Mouse (Mus musculus) spleen, adult 2 months (tissue): Measurements from ENCODE around the gene Utp15. TPM values are rescaled to one million over a fixed set of nuclear protein-coding genes. Genes with fewer than 3 reads are reported as not detected.

Experiments
- DNase-seq, 2 experiments: peaks; one replicate each; pipeline versions ENCODE4 v3.0.0 to v3.0.0-alpha.2; 2012 to 2021; ENCODE audit warnings: low spot score in 2 of 2, low read depth in 1 of 2
- H3K27ac ChIP-seq: fragments of 200-500 bp; 2 replicates; pipeline ENCODE4 v1.5.1; 2012; ENCODE audit warnings: low read length, inconsistent platforms; ENCODE audit not compliant: insufficient read depth
- H3K27me3 ChIP-seq: fragments of 200-500 bp; 2 replicates; pipeline ENCODE4 v1.6.1; 2012; ENCODE audit warnings: mild to moderate bottlenecking, moderate library complexity, low read length, inconsistent platforms; ENCODE audit not compliant: control insufficient read depth, insufficient read depth
- H3K36me3 ChIP-seq: fragments of 200-500 bp; 2 replicates; pipeline ENCODE4 v1.6.1; 2012; ENCODE audit warnings: mild to moderate bottlenecking, low read length, inconsistent platforms; ENCODE audit not compliant: control insufficient read depth, insufficient read depth
- H3K4me1 ChIP-seq: fragments of 200-500 bp; 2 replicates; pipeline ENCODE4 v1.6.1; 2011; ENCODE audit warnings: inconsistent platforms; ENCODE audit not compliant: control insufficient read depth, insufficient read depth, insufficient read length
- H3K4me3 ChIP-seq: fragments of 200-500 bp; 2 replicates; pipeline ENCODE4 v1.5.1; 2011; ENCODE audit warnings: mild to moderate bottlenecking, inconsistent platforms; ENCODE audit not compliant: insufficient read depth, insufficient read length; ENCODE audit errors: extremely low read depth
- CTCF ChIP-seq: fragments of 200-500 bp; IDR thresholded peaks from 2 replicates; pipeline ENCODE4 v1.5.1; 2011; ENCODE audit warnings: mild to moderate bottlenecking, inconsistent platforms; ENCODE audit not compliant: insufficient read depth, insufficient read length, insufficient replicate concordance; ENCODE audit errors: extremely low read depth
- POLR2A ChIP-seq: fragments of 200-500 bp; IDR thresholded peaks from 2 replicates; pipeline ENCODE4 v1.6.1; 2011; ENCODE audit warnings: low read depth, low read length, inconsistent platforms
- WGBS: fragments of 180-500 bp; shearing (Covaris S2); methylation state at CpG from one replicate; pipeline ENCODE4 v1.1.7; 2018; 5-methylcytosine and 5-hydroxymethylcytosine counted together
- polyA plus RNA-seq: library from polyadenylated mRNA; depleted of rRNA; stranded (reverse); fragments of >200 nt; gene quantifications from 2 replicates; pipeline ENCODE4 v1.2.3, GENCODE M21; 2012

Utp15 gene
- polyA plus RNA-seq, 1 experiment = 5.3 TPM

DNA sequence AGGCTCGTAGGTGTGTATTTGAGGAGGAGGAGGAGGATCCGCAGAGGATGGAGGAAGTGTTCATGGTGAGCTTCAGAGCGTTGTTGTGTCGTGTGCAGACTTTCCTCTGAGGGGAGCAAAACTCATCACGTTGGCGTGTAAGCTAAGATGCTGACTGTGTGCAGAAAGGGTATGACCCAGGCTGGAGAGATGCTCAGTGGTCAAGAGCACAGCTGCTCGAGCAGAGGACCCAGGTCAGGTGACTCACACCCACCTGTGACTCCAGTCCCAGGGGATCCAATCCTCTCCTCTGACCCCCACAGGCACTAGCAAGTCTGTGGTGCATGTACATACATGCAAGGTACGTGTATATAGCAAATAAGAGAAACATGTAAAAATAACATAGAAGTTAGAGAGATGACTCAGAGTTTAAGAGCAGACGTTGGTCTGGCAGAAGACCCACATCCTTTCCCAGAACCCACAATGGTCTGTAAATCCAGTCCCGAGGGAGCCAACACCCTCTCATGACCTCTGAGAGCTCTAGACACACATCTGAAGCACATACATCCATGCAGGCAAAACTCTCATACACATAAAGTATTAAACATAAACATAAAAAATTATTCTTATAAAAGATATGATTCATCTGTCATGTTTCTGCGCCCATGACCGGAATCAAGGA, 18.3 kb upstream of the Utp15 start:
- DNase-seq = no peak
- Histone ChIP-seq H3K4me1 (no peaks in the 10 kb centered on the region), H3K27ac (no peak overlapping the region), H3K4me3 (no peak overlapping the region), H3K36me3 (no peaks in the 10 kb centered on the region), H3K27me3 (no peaks in the 10 kb centered on the region)
- 57% methylated on average over 12 of the region's 12 CpGs for WGBS
- TF ChIP-seq POLR2A (no peak), CTCF (no peak)

GRCm38 (mm10) chr13:98279686-98280085, 16.8 kb upstream of the Utp15 start, which contains the start of gene Gm21976:
Gene Gm21976, plus strand, starts transcription at chr13:98279887.
- no peak for DNase-seq
- Histone ChIP-seq H3K27ac (no peak within 1 kb of the TSS), H3K36me3 (peaks cover 1% of the 10 kb centered on the region), H3K4me1 (no peaks in the 10 kb centered on the region), H3K4me3 (no peak within 1 kb of the TSS), H3K27me3 (no peaks in the 10 kb centered on the region)
- TF ChIP-seq POLR2A (no peak), CTCF (no peak)
- 90% methylated on average over 5 of the region's 5 CpGs for WGBS

DNA sequence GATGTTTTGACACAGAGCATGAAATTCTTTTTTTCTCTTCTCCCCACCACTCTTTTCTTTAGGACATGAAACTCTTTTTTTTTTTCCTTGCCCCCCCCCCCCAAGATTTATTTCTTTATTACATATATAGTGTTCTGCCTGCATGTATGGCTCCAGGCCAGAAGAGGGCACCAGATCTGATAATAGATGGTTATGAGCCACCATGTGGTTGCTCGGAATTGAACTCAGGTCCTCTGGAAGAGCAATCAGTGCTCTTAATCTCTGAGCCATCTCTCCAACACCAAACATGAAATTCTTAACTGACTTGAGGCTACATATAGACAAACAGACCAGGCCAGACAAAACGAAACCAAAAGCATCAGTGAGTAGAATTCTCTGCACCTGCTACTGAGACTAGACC, 14.7 kb upstream of the Utp15 start:
- H3K4me1 ChIP-seq = no peaks in the 10 kb centered on the region
- TF ChIP-seq CTCF (no peak), POLR2A (no peak)
- peaks cover 12% of the 10 kb centered on the region for H3K36me3 ChIP-seq
- WGBS = 78% methylated on average over 2 of the region's 2 CpGs
- no peak for DNase-seq
- H3K27me3 ChIP-seq = no peaks in the 10 kb centered on the region
- no peak overlapping the region for H3K27ac ChIP-seq
- H3K4me3 ChIP-seq = no peak overlapping the region

GRCm38 (mm10) chr13:98276253-98276652, 13.4 kb upstream of the Utp15 start:
- DNase-seq = no peak
- TF ChIP-seq POLR2A = no peak
- no peak for TF ChIP-seq CTCF
- Histone ChIP-seq H3K27ac (no peak overlapping the region), H3K27me3 (no peaks in the 10 kb centered on the region), H3K4me1 (no peaks in the 10 kb centered on the region), H3K4me3 (no peak overlapping the region), H3K36me3 (peaks cover 17% of the 10 kb centered on the region)
- WGBS = 87% methylated on average over 7 of the region's 7 CpGs

- 45% methylated on average over 4 of the region's 4 CpGs for WGBS
- Histone ChIP-seq H3K4me3 (no peak overlapping the region), H3K27ac (no peak overlapping the region), H3K27me3 (no peaks in the 10 kb centered on the region), H3K4me1 (no peaks in the 10 kb centered on the region), H3K36me3 (peaks cover 21% of the 10 kb centered on the region)
- DNase-seq = no peak
- TF ChIP-seq CTCF (no peak), POLR2A (no peak)
These were observed 12.8 kb upstream of the Utp15 start for GRCm38 (mm10) chr13:98275646-98276045.

DNA sequence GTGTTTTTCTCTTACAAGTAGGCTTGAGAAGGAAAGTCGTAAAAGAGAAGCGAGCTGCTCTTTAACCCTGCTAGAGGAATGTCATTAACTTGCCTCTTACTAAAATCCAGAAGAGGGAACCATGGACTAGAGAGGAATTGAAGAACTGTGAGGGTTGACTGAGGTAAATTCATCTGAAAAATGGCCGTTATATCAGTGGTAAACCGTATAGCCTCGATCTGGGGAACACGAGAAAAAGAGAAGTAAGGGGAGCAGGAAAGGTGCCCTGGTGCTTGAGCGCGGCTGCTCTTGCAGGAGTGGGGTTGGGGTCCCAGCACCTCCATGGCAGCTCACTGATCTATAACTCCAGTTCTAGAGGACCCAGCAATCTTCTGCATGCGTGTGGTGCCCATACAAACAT, 11.2 kb upstream of the Utp15 start:
- 84% methylated on average over 9 of the region's 9 CpGs for WGBS
- TF ChIP-seq POLR2A (no peak), CTCF (no peak)
- H3K27me3 ChIP-seq = no peaks in the 10 kb centered on the region
- H3K36me3 ChIP-seq = peaks cover 23% of the 10 kb centered on the region
- H3K4me3 ChIP-seq = no peak overlapping the region
- H3K4me1 ChIP-seq = no peaks in the 10 kb centered on the region
- H3K27ac ChIP-seq = no peak overlapping the region
- DNase-seq = no peak

GRCm38 (mm10) chr13:98264111-98264510, 1.3 kb upstream of the Utp15 start:
- 21% methylated on average over 5 of the region's 5 CpGs for WGBS
- TF ChIP-seq CTCF (no peak), POLR2A (no peak)
- no peak overlapping the region for H3K27ac ChIP-seq

More at GRCm38 (mm10) chr13:98264111-98264510, 1.3 kb upstream of the Utp15 start:
- DNase-seq = no peak
- Histone ChIP-seq H3K4me1 (peaks cover 3% of the 10 kb centered on the region; the same call in 1 of the 2 replicates), H3K4me3 (no peak overlapping the region; the same call in 1 of the 2 replicates), H3K27me3 (no peaks in the 10 kb centered on the region), H3K36me3 (peaks cover 11% of the 10 kb centered on the region)
